Mouse (Mus musculus) embryonic facial prominence, embryonic 14.5 days (tissue): Measurements from ENCODE around the gene Pcgf5. TPM values are rescaled to one million over a fixed set of nuclear protein-coding genes. Genes with fewer than 3 reads are reported as not detected.
A peak's percentile ranks its signal among the peaks of the same experiment; 100 is the strongest.

Experiments
- ATAC-seq: fragments of 200-750 bp; cut with Nextera tagmentation; 2 replicates; pipeline ENCODE4 v1.8.0; 2017; ENCODE audit warnings: low read depth, moderate number of reproducible peaks, moderate TSS enrichment
- DNase-seq: peaks from one replicate; pipeline ENCODE4 v3.0.0-alpha.2; 2015; ENCODE audit warnings: low spot score
- H3K27ac ChIP-seq: fragments of 300-500 bp; sonication (generic); replicated peaks from 2 replicates; pipeline ENCODE4 v1.5.1; 2014; ENCODE audit warnings: low read depth, mild to moderate bottlenecking, low read length, moderate library complexity
- H3K27me3 ChIP-seq: fragments of 300-500 bp; sonication (generic); replicated peaks from 2 replicates; pipeline ENCODE4 v1.6.1; 2014; ENCODE audit warnings: low read length; ENCODE audit not compliant: control insufficient read depth, insufficient read depth
- H3K36me3 ChIP-seq: fragments of 300-500 bp; sonication (generic); 2 replicates; pipeline ENCODE4 v1.6.1; 2014; ENCODE audit warnings: low read length, mixed read lengths; ENCODE audit not compliant: control insufficient read depth, insufficient read depth
- H3K4me1 ChIP-seq: fragments of 300-500 bp; sonication (generic); 2 replicates; pipeline ENCODE4 v1.6.1; 2014; ENCODE audit warnings: antibody characterized with exemption, low read length; ENCODE audit not compliant: control insufficient read depth, insufficient read depth
- H3K4me2 ChIP-seq: fragments of 300-500 bp; sonication (generic); 2 replicates; pipeline ENCODE4 v1.6.1; 2014; ENCODE audit warnings: low read depth, mild to moderate bottlenecking, low read length, moderate library complexity, mixed read lengths
- H3K4me3 ChIP-seq: fragments of 300-500 bp; sonication (generic); 2 replicates; pipeline ENCODE4 v1.5.1; 2014; ENCODE audit warnings: low read depth, mild to moderate bottlenecking, low read length
- H3K9ac ChIP-seq: fragments of 300-500 bp; sonication (generic); 2 replicates; pipeline ENCODE4 v1.6.1; 2014; ENCODE audit warnings: low read depth, mild to moderate bottlenecking, low read length, moderate library complexity, mixed read lengths
- H3K9me3 ChIP-seq: fragments of 300-500 bp; sonication (generic); 2 replicates; pipeline ENCODE4 v1.6.1; 2016; ENCODE audit warnings: low read length; ENCODE audit not compliant: control insufficient read depth
- WGBS: fragments of 180-500 bp; shearing (Covaris S2); extraction: QIAGEN DNeasy Blood & Tissue Kit; methylation state at CpG from one replicate; pipeline ENCODE4 v1.1.7; 2014; 5-methylcytosine and 5-hydroxymethylcytosine counted together
- polyA plus RNA-seq: library from polyadenylated mRNA; unstranded; fragments of >200 nt; fragmentation: Nextera tagmentation; extraction: Ambion mirVana; gene quantifications from 2 replicates; pipeline ENCODE4 v1.2.1, GENCODE M21; 2014

The Pcgf5 gene
- 7.8 and 8.1 TPM in 2 replicates for polyA plus RNA-seq

- Histone ChIP-seq H3K4me1 (no peaks in the 10 kb centered on the region), H3K27ac (no peak within 1 kb of the TSS), H3K4me3 (peak within 1 kb of the TSS; percentile 77), H3K9me3 (no peaks in the 10 kb centered on the region), H3K36me3 (no peaks in the 10 kb centered on the region), H3K9ac (peak within 1 kb of the TSS; percentile 68), H3K4me2 (peak within 1 kb of the TSS; percentile 99), H3K27me3 (peaks cover 40% of the 10 kb centered on the region)
- peak; percentile 83 for ATAC-seq
- peak; percentile 79 for DNase-seq
- 0% methylated on average over 26 of the region's 92 CpGs for WGBS
Observed at GRCm38 (mm10) chr19:36348161-36348800, at the start of gene Pcgf5. TSS of gene Pcgf5 (plus strand) at chr19:36348309.

DNA sequence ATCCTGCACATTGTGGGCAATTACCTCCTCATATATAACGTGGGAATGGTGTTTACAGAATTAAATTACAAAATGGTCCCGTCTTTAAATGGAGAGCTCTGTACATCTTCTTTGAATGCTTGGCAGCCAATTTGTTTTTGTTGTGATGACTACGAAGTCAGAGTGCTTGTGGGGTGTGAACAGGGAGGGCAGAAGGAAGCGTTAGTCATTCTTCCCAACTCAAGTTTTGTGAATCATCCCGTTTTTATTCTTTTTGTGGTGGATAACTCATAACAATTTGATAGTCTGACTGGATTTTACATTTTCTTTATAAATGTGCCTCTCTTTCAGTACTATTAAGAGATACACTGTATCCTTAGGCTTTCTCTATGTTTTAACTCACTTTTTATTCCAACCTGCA, 42.6 kb upstream of the Pcgf5 start:
- WGBS, result 66% methylated on average over 5 of the region's 5 CpGs
- no peak overlapping the region for H3K4me2 ChIP-seq
- no peak overlapping the region for H3K9ac ChIP-seq
- H3K36me3 ChIP-seq, result no peaks in the 10 kb centered on the region
- H3K27me3 ChIP-seq, result no peaks in the 10 kb centered on the region
- H3K4me1 ChIP-seq, result no peaks in the 10 kb centered on the region
- H3K9me3 ChIP-seq, result no peaks in the 10 kb centered on the region
- ATAC-seq (no peak), DNase-seq (no peak)
- no peak overlapping the region for H3K27ac ChIP-seq
- no peak overlapping the region for H3K4me3 ChIP-seq

- H3K4me1 ChIP-seq, result no peaks in the 10 kb centered on the region
- H3K9ac ChIP-seq, result no peak overlapping the region
- H3K4me3 ChIP-seq, result no peak overlapping the region
- no peak for ATAC-seq
- H3K36me3 ChIP-seq, result no peaks in the 10 kb centered on the region
- 92% methylated on average over 5 of the region's 5 CpGs for WGBS
- no peak overlapping the region for H3K27ac ChIP-seq
- H3K9me3 ChIP-seq, result no peaks in the 10 kb centered on the region
- no peak overlapping the region for H3K4me2 ChIP-seq
- H3K27me3 ChIP-seq, result no peaks in the 10 kb centered on the region
- DNase-seq, result no peak
Observed at GRCm38 (mm10) chr19:36314010-36314409, 34.1 kb upstream of the Pcgf5 start.

- no peak overlapping the region for H3K9ac ChIP-seq
- ATAC-seq, result no peak
- H3K36me3 ChIP-seq, result no peaks in the 10 kb centered on the region
- H3K27me3 ChIP-seq, result no peaks in the 10 kb centered on the region
- 88% methylated on average over 4 of the region's 4 CpGs for WGBS
- no peak overlapping the region for H3K4me3 ChIP-seq
- H3K27ac ChIP-seq, result no peak overlapping the region
- no peaks in the 10 kb centered on the region for H3K9me3 ChIP-seq
- no peaks in the 10 kb centered on the region for H3K4me1 ChIP-seq
- no peak overlapping the region for H3K4me2 ChIP-seq
- no peak for DNase-seq
Observed at GRCm38 (mm10) chr19:36319735-36320134, 28.4 kb upstream of the Pcgf5 start.

DNA sequence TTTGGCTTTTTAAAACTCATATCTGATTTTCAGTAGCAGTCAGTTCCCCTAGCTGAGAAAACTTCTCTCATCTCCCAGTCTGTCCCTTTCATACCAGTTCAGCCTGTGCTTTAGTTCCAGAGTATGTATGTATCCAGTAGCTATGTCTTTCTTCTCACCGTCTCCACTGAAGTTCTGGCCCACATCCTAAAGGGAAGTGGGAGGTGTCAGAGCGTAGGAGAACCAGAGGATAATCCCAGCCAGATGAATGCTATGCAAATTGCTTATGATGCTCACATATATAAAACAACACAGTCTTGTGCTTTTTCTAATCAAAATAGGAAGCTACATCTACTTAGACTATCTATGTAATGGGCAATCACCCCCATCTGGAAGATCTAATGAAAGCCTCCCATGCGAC, 27.0 kb upstream of the Pcgf5 start:
- 88% methylated on average over 3 of the region's 3 CpGs for WGBS

DNA sequence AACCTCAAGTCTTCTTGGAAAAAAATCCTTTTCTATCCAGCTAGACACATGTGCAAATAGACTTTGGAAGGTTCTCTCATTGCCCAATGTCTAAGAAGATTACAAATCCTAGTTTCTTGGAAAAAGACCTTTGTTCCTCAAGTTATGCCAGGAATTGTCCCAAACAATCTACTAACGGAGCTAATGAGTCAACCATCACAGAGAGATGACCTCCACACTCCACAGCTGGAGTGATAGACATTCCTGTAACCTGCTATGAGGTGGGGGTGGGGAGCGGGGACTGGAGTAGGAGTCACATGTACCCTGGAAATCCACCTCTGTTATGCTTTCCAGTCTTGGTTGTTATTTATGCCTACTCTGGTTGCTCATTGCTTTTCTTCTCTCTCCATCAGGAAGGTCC, 24.8 kb upstream of the Pcgf5 start:
- 68% methylated on average over 2 of the region's 2 CpGs for WGBS
- Histone ChIP-seq H3K4me3 (no peak overlapping the region), H3K9me3 (no peaks in the 10 kb centered on the region), H3K36me3 (no peaks in the 10 kb centered on the region), H3K4me2 (no peak overlapping the region), H3K27me3 (no peaks in the 10 kb centered on the region), H3K27ac (no peak overlapping the region), H3K9ac (no peak overlapping the region), H3K4me1 (no peaks in the 10 kb centered on the region)
- DNase-seq, result no peak
- ATAC-seq, result no peak

More for the DNA sequence above, 27.0 kb upstream of the Pcgf5 start:
- Histone ChIP-seq H3K9me3 (no peaks in the 10 kb centered on the region), H3K36me3 (no peaks in the 10 kb centered on the region), H3K9ac (no peak overlapping the region), H3K27me3 (no peaks in the 10 kb centered on the region), H3K4me3 (no peak overlapping the region), H3K4me1 (no peaks in the 10 kb centered on the region), H3K4me2 (no peak overlapping the region), H3K27ac (no peak overlapping the region)
- DNase-seq (no peak), ATAC-seq (no peak)

DNA sequence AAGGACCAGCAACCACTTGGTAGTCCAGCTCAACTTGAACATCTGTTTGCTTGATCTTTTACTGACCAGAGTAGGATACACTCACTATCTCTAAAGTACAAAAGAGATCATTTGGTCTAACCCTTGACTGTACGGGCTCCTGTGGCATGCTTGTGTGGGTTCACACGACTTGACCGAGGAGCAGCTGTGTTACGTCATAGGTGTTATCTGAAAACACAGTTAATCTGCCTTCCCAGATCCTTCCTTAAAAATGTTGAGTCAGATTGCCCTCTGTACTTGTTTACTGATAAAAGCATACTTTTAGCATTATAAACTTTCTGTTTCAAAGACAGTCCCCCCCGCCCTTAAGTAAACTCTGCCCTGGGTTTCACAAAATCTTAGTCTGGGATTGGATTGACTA, 19.4 kb upstream of the Pcgf5 start:
- ATAC-seq (no peak), DNase-seq (no peak)
- Histone ChIP-seq H3K27ac (no peak overlapping the region), H3K4me1 (no peaks in the 10 kb centered on the region), H3K36me3 (no peaks in the 10 kb centered on the region), H3K4me3 (no peak overlapping the region), H3K27me3 (no peaks in the 10 kb centered on the region), H3K9ac (no peak overlapping the region), H3K9me3 (no peaks in the 10 kb centered on the region), H3K4me2 (no peak overlapping the region)
- WGBS, result 83% methylated on average over 5 of the region's 5 CpGs

DNA sequence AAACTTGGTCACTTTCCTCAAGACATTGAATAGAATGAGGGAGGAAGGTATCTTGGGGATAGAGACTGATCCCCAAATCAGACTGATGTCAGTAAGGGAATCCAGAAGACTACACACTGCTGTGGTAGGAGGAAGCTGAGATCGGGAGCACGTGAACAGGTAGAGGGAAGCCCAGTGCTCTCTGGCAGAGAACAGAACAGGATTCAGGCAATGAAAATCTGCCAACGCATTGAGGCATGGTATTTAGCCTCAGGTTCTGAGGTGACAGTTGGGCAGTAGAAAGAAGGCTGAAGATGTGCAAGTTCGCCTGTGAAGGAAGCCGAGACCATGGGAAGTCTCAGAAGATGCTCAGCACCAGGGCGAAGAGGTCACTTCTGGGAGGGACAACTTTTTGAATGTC, 733 bp upstream of the Pcgf5 start:
- ATAC-seq (no peak), DNase-seq (no peak)
- Histone ChIP-seq H3K4me1 (no peaks in the 10 kb centered on the region), H3K36me3 (no peaks in the 10 kb centered on the region), H3K4me3 (peak overlapping the region; percentile 77; the same call in 1 of the 2 replicates), H3K9me3 (no peaks in the 10 kb centered on the region), H3K27ac (no peak overlapping the region), H3K9ac (no peak overlapping the region), H3K27me3 (peaks cover 40% of the 10 kb centered on the region), H3K4me2 (peak overlapping the region; percentile 99)
- 16% methylated on average over 6 of the region's 6 CpGs for WGBS

DNA sequence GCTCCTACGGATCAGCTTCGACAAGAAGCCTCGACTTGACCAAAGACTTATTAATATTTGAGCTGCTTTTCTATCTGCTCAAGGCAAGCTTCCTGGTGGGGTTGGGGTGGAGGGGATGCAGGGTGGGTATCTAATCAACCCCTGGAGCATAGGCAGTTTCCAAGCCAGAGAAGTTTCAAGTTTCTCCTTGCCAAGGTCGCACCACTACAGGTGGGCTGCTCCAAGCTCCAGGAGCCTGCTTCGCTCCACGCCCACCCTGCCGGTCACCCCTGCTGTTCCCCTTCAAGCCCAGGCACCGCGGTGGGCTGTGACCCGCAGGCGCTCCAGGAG, 313 bp upstream of the Pcgf5 start:
- DNase-seq, result no peak
- Histone ChIP-seq H3K27ac (no peak overlapping the region), H3K4me2 (peak overlapping the region; percentile 99), H3K4me3 (peak overlapping the region; percentile 77), H3K9ac (peak overlapping the region; percentile 68), H3K36me3 (no peaks in the 10 kb centered on the region), H3K9me3 (no peaks in the 10 kb centered on the region), H3K4me1 (no peaks in the 10 kb centered on the region), H3K27me3 (peaks cover 40% of the 10 kb centered on the region)
- WGBS, result 1% methylated on average over 10 of the region's 11 CpGs
- ATAC-seq, result no peak
